Mouse (Mus musculus) megakaryocyte, embryonic 14.5 days (primary cell): ENCODE results near the gene Cd101.

Experiments
- FLI1 ChIP-seq: IDR thresholded peaks from 2 replicates; pipeline ENCODE4 v1.6.1; 2012; ENCODE audit warnings: low read length, inconsistent platforms, mixed read lengths
- GATA1 ChIP-seq: IDR thresholded peaks from 3 replicates; pipeline ENCODE4 v1.6.1; 2012; ENCODE audit warnings: mixed read lengths, low read length, inconsistent platforms, borderline replicate concordance

DNA sequence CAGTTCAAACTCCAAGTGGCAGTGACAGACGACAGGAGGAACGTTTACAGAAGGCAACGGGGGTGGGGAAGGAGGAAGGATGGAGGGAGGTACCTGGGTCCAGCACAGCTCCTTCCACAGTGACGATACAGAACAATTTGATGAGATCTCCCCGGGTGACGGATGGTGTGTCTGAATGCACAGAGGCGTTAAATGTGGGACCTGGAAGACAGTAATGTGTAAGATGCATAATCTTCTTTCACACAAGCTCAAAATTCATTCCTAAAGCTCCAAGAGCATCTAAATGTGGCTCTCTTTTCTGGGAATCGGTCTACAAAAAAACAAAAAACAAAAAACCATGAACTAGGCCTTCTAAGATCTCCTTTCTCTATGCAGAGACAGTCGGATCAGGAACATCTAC is 20.6 kb upstream of the Cd101 start:
- no peak for TF ChIP-seq FLI1
- no peak for TF ChIP-seq GATA1
